Mouse (Mus musculus): ENCODE data around the gene Lrfn2. TPM values are rescaled to one million over a fixed set of nuclear protein-coding genes. Genes with fewer than 3 reads are reported as not detected.

Lrfn2 gene
- total RNA-seq, 2 experiments from 2014 or later = not detected

- no peak for ATAC-seq (replicated peaks; ENCODE audit: low FRiP score, poor library complexity, severe bottlenecking)
Observed at GRCm38 (mm10) chr17:49111399-49111798, 179.2 kb downstream of the Lrfn2 start.

- no peak for ATAC-seq (replicated peaks; ENCODE audit: low FRiP score, poor library complexity, severe bottlenecking)
Observed at GRCm38 (mm10) chr17:49111911-49112310, 179.7 kb downstream of the Lrfn2 start.

GRCm38 (mm10) chr17:49113336-49113735 is 181.2 kb downstream of the Lrfn2 start:
- ATAC-seq (replicated peaks; ENCODE audit: low FRiP score, poor library complexity, severe bottlenecking) = no peak

GRCm38 (mm10) chr17:49124166-49124565 is 192.0 kb downstream of the Lrfn2 start:
- no peak for ATAC-seq (replicated peaks; ENCODE audit: low FRiP score, poor library complexity, severe bottlenecking)

GRCm38 (mm10) chr17:49124642-49125041 is 192.5 kb downstream of the Lrfn2 start:
- no peak for ATAC-seq (replicated peaks; ENCODE audit: low FRiP score, poor library complexity, severe bottlenecking)

Measured in erythroid progenitor cell, adult 5-6 weeks (primary cell).